Mouse (Mus musculus) forebrain, embryonic 11.5 days (tissue): ENCODE measurements around the gene Ampd3. TPM values are rescaled to one million over a fixed set of nuclear protein-coding genes. Genes with fewer than 3 reads are reported as not detected.

Experiments
- ATAC-seq: fragments of 200-750 bp; cut with Nextera tagmentation; replicated peaks from 2 replicates; pipeline ENCODE4 v1.8.0; 2017; ENCODE audit warnings: moderate TSS enrichment; ENCODE audit not compliant: low FRiP score
- DNase-seq: peaks from one replicate; pipeline ENCODE4 v3.0.0-alpha.2; 2017; ENCODE audit warnings: low spot score
- H3K27ac ChIP-seq: fragments of 300-500 bp; sonication (generic); 2 replicates; pipeline ENCODE4 v1.5.1; 2014; ENCODE audit warnings: low read depth, low read length
- H3K27me3 ChIP-seq: fragments of 300-500 bp; sonication (generic); 2 replicates; pipeline ENCODE4 v1.6.1; 2014; ENCODE audit warnings: mild to moderate bottlenecking, low read length, mixed read lengths; ENCODE audit not compliant: control insufficient read depth, insufficient read depth
- H3K36me3 ChIP-seq: fragments of 300-500 bp; sonication (generic); 2 replicates; pipeline ENCODE4 v1.6.1; 2014; ENCODE audit warnings: mild to moderate bottlenecking, low read length, moderate library complexity, mixed read lengths; ENCODE audit not compliant: control insufficient read depth, insufficient read depth
- H3K4me1 ChIP-seq: fragments of 300-500 bp; sonication (generic); replicated peaks from 2 replicates; pipeline ENCODE4 v1.6.1; 2014; ENCODE audit warnings: low read length, mixed read lengths; ENCODE audit not compliant: control insufficient read depth, insufficient read depth
- H3K4me2 ChIP-seq: fragments of 300-500 bp; sonication (generic); 2 replicates; pipeline ENCODE4 v1.6.1; 2014; ENCODE audit warnings: low read depth, mild to moderate bottlenecking, low read length, moderate library complexity, mixed read lengths; ENCODE audit not compliant: severe bottlenecking
- H3K4me3 ChIP-seq: fragments of 300-500 bp; sonication (generic); 2 replicates; pipeline ENCODE4 v1.5.1; 2014; ENCODE audit warnings: low read depth, low read length
- H3K9ac ChIP-seq: fragments of 300-500 bp; sonication (generic); 2 replicates; pipeline ENCODE4 v1.6.1; 2014; ENCODE audit warnings: low read length
- H3K9me3 ChIP-seq: fragments of 300-500 bp; sonication (generic); 2 replicates; pipeline ENCODE4 v1.6.1; 2016; ENCODE audit warnings: low read length, mixed read lengths; ENCODE audit not compliant: control insufficient read depth
- WGBS: fragments of 180-500 bp; shearing (Covaris S2); extraction: QIAGEN DNeasy Blood & Tissue Kit; methylation state at CpG from one replicate; pipeline ENCODE4 v1.1.7; 2014; 5-methylcytosine and 5-hydroxymethylcytosine counted together
- polyA plus RNA-seq: library from polyadenylated mRNA; unstranded; fragments of >200 nt; fragmentation: Nextera tagmentation; extraction: Ambion mirVana; gene quantifications from 2 replicates; pipeline ENCODE4 v1.2.1, GENCODE M21; 2014

Ampd3 gene
- polyA plus RNA-seq, 1 experiment from 2014 or later: 1.9 TPM

DNA sequence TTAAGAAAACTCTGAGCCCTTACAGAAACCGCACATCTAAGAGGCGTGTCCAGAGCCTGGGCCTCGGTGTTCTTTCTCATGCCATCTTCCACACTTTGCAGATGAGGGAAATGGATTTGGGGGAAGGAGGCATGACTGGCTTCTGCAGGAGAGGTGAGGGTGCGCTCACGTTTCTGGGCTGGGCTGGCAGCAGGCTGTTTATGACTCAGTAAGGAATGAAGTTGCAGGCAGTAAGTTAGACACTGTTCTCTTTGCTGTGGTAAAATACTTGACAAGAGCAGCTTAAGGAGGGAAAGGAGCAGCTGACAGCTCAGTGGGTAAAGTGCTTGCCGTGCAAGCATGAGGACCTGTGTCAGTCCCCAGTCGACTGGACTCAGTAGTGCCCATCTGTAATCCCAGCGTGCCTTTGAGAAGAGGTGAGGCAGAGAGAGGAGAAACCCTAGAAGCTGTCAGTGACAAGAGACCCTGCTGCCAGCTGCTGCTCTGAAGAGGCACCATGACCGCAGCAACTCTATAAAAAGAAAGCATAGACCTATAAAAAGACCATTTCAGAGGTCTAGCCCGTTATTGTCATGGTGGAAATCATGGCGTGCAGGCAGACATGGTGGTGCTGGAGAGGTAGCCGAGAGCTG is 35.9 kb upstream of the Ampd3 start:
- WGBS: 91% methylated on average over 12 of the region's 12 CpGs
- no peak overlapping the region for H3K27ac ChIP-seq
- H3K9me3 ChIP-seq: no peaks in the 10 kb centered on the region

DNA sequence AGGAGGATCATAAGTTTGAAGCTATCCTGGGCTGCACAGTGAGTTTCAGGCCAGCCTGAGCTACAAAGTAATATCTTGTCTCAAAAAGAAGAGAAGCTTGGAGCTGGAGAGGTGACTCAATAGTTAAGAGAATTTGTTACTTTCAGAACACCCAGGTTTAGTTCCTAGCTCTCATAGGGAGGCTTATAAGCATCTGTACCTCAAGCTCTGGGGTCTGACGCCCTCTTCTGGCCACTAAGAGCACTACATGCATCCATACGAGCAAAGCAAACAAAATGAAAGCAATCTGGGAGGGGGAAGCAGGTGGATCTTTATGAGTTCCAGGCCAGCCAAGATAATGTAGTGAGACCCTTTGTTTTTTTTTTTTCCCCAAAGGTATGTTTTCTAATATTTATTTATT is 31.1 kb upstream of the Ampd3 start:
- Histone ChIP-seq H3K9me3 (no peaks in the 10 kb centered on the region), H3K9ac (no peak overlapping the region), H3K4me3 (no peak overlapping the region), H3K4me2 (no peak overlapping the region), H3K27me3 (no peaks in the 10 kb centered on the region), H3K36me3 (no peaks in the 10 kb centered on the region), H3K4me1 (0 out of 2 replicates have a peak, but pooled peaks cover 2% of the 10 kb centered on the region), H3K27ac (no peak overlapping the region)
- DNase-seq (no peak), ATAC-seq (no peak)
- WGBS: 47% methylated on average over 2 of the region's 2 CpGs

More for the DNA sequence above, 35.9 kb upstream of the Ampd3 start:
- ATAC-seq (no peak), DNase-seq (no peak)
- no peak overlapping the region for H3K4me3 ChIP-seq
- 0 out of 2 replicates have a peak, but pooled peaks cover 2% of the 10 kb centered on the region for H3K4me1 ChIP-seq
- no peaks in the 10 kb centered on the region for H3K27me3 ChIP-seq
- H3K4me2 ChIP-seq: no peak overlapping the region
- H3K9ac ChIP-seq: no peak overlapping the region
- H3K36me3 ChIP-seq: no peaks in the 10 kb centered on the region

DNA sequence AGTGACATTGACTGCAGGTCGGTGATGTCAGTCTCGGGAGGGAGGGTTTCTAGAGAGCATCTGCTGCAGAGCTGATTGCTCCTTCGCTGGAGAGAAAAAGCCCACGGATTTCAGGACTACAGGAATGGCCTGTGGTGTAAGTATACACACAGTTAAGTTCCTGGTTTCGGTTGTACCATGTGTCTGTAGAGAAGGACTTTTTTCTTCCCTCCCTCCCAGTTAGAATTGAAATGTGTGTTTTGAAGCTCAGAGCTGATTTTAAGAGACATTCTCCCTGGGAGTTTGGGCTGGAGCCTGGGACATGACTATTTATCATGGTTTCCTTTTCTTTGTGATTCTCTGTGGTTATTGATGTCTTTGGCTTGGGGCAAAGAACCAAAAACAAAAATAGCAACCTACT is 28.2 kb upstream of the Ampd3 start:
- no peak overlapping the region for H3K9ac ChIP-seq
- WGBS: 56% methylated on average over 5 of the region's 5 CpGs
- DNase-seq (no peak), ATAC-seq (no peak)
- H3K27ac ChIP-seq: no peak overlapping the region
- H3K9me3 ChIP-seq: no peaks in the 10 kb centered on the region
- H3K4me2 ChIP-seq: no peak overlapping the region
- H3K4me3 ChIP-seq: no peak overlapping the region
- no peaks in the 10 kb centered on the region for H3K36me3 ChIP-seq
- H3K27me3 ChIP-seq: no peaks in the 10 kb centered on the region
- H3K4me1 ChIP-seq: 0 out of 2 replicates have a peak, but pooled peaks cover 2% of the 10 kb centered on the region

DNA sequence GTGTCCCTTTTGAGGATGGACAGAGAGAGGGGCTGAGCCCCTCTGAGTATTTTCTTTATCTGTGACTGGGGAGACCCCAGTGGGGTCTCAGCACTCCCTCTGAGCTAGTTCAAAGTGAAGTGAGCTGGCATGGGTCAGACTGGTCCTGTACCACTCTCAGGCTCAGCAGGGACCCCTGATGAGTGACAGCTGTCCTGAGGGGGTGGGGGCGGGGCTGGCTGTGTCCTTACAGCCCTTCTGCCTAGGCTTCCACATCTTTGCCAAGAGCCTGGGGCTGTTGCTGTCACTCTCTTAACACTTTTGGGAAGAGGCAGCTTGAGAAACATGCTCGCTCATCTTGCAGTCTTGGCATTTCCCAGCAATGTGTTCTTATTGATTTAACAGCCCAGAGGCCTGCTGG is 27.8 kb upstream of the Ampd3 start:
- Histone ChIP-seq H3K4me2 (no peak overlapping the region), H3K27me3 (no peaks in the 10 kb centered on the region), H3K27ac (no peak overlapping the region), H3K9me3 (no peaks in the 10 kb centered on the region), H3K4me1 (0 out of 2 replicates have a peak, but pooled peaks cover 2% of the 10 kb centered on the region), H3K36me3 (no peaks in the 10 kb centered on the region), H3K9ac (no peak overlapping the region), H3K4me3 (no peak overlapping the region)
- ATAC-seq (no peak), DNase-seq (peak; percentile 55)
- 26% methylated on average over 2 of the region's 2 CpGs for WGBS

DNA sequence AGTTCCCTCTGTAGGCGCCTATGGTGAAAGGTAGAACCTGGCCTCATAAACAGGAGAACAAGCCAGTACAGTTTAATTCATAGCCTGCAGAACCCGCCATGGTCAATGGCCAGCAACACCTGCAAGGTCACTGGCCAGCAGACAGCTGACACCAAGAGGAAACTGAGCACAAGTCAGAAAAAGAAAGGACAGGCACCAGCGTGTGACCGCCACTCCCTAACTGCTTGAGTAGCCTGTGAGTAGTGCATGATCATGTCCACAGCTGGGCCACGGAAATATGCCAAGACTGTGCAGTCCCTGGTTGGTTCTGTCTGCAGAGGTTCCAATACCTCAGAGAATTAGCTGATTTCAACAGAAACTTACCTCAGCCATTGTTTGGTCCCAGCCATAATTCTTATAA is 26.0 kb upstream of the Ampd3 start:
- H3K27ac ChIP-seq: no peak overlapping the region
- H3K4me2 ChIP-seq: no peak overlapping the region
- H3K9me3 ChIP-seq: no peaks in the 10 kb centered on the region
- no peak for DNase-seq
- H3K9ac ChIP-seq: no peak overlapping the region
- no peaks in the 10 kb centered on the region for H3K27me3 ChIP-seq
- no peak overlapping the region for H3K4me3 ChIP-seq
- H3K36me3 ChIP-seq: no peaks in the 10 kb centered on the region
- ATAC-seq: no peak
- H3K4me1 ChIP-seq: 0 out of 2 replicates have a peak, but pooled peaks cover 2% of the 10 kb centered on the region
- 86% methylated on average over 5 of the region's 5 CpGs for WGBS

DNA sequence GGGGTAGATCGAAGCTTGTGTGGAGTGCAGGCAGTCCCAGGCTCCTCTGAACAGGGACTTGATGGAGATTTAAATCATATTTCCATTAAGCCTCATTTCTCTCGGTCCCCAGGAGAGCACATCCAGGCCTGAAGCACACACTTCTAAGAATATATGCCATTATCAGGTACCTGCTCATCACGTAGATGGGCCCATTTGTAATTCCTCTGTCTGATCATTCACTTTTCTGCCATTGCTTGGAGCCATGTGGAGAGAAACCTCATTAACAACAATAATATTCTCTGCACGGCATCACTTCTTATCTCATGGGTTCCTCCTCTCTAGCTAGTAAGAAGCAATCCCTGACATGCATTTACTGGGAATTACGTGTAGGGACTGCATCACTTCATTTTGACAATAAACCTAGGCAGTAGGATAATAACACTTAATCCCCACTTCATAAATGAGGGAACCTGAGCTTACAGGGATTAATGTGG is 21.9 kb upstream of the Ampd3 start:
- no peak overlapping the region for H3K4me2 ChIP-seq
- no peak overlapping the region for H3K4me3 ChIP-seq
- DNase-seq (no peak), ATAC-seq (no peak)
- no peak overlapping the region for H3K9ac ChIP-seq
- no peaks in the 10 kb centered on the region for H3K36me3 ChIP-seq
- H3K9me3 ChIP-seq: no peaks in the 10 kb centered on the region
- no peaks in the 10 kb centered on the region for H3K4me1 ChIP-seq
- H3K27me3 ChIP-seq: no peaks in the 10 kb centered on the region
- H3K27ac ChIP-seq: no peak overlapping the region
- 73% methylated on average over 5 of the region's 5 CpGs for WGBS

DNA sequence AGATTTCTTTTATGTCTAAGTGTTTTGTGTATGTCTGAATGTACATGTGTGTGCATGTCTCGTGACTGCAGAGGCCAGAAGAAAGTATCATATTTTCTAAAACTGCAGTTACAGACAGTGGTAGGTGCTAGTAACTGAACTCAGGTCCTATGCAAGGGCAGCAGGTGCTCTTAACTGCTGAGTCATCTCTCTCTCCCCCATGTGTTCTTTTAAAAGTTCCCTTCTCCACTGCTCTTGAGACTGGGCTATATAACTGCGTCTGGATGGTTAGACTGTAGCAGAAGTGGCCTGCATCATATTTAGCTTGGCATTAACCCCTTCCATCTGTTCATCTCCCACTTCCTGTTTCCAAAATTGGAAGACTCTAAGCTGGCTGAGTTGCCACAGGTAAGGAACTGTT is 21.2 kb upstream of the Ampd3 start:
- DNase-seq: no peak
- Histone ChIP-seq H3K4me1 (no peaks in the 10 kb centered on the region), H3K9me3 (no peaks in the 10 kb centered on the region), H3K36me3 (no peaks in the 10 kb centered on the region), H3K4me3 (no peak overlapping the region), H3K4me2 (no peak overlapping the region), H3K9ac (no peak overlapping the region), H3K27ac (no peak overlapping the region), H3K27me3 (no peaks in the 10 kb centered on the region)
- ATAC-seq: no peak
- WGBS: 77% methylated on average over 2 of the region's 2 CpGs

DNA sequence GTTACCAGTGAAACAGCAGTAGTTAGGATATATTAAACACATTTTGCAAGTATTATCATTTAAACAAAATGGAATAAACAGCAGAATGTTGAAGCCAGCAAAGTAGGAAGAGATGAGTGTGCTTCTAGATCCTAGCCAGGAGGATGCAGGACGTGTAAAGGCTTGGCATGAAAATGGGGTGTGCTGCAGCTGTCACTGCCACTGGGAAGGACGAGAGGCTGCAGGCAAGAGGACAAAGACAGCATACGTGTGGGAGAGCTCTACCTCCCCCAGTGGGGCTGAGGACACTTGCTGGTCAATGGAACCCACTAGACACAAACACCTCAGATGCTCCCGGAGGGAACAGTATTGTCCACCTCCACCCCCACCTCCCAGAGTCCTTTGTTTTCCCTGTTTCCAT is 17.2 kb upstream of the Ampd3 start:
- H3K9me3 ChIP-seq: no peaks in the 10 kb centered on the region

DNA sequence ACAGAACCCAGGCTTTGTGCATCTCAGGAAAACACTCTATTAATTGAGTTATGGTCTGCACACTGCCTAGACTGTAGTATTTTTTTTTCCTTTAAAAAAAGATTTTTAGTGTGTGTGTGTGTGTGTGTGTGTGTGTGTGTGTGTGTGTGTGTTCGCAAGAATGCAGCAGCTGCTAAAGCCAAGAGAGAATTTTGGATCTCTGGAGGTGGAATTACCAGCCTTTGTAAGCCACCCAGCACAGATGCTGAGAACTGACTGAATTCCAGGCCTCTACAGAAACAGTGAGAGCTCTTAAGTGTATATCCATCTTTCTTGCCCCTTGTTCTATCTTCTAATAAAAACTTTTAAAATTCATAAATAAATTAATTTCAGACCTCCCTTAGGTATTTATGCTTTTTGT is 16.4 kb upstream of the Ampd3 start:
- Histone ChIP-seq H3K27ac (no peak overlapping the region), H3K9me3 (no peaks in the 10 kb centered on the region), H3K9ac (no peak overlapping the region), H3K4me1 (no peaks in the 10 kb centered on the region), H3K4me2 (no peak overlapping the region), H3K4me3 (no peak overlapping the region), H3K36me3 (no peaks in the 10 kb centered on the region), H3K27me3 (no peaks in the 10 kb centered on the region)
- WGBS: 100% methylated on average over 1 of the region's 1 CpGs
- DNase-seq (no peak), ATAC-seq (no peak)

More for the DNA sequence above, 17.2 kb upstream of the Ampd3 start:
- WGBS: 65% methylated on average over 4 of the region's 4 CpGs
- Histone ChIP-seq H3K27ac (no peak overlapping the region), H3K4me2 (no peak overlapping the region), H3K27me3 (no peaks in the 10 kb centered on the region), H3K4me3 (no peak overlapping the region), H3K9ac (no peak overlapping the region), H3K36me3 (no peaks in the 10 kb centered on the region), H3K4me1 (no peaks in the 10 kb centered on the region)
- DNase-seq: no peak
- ATAC-seq: no peak
